Mouse (Mus musculus) neural tube, embryonic 12.5 days (tissue): ENCODE measurements around the gene Defb26. TPM values are rescaled to one million over a fixed set of nuclear protein-coding genes. Genes with fewer than 3 reads are reported as not detected.

ENCODE experiments used
- polyA plus RNA-seq: library from polyadenylated mRNA; unstranded; fragments of >200 nt; fragmentation: Nextera tagmentation; extraction: Ambion mirVana; gene quantifications from 2 replicates; pipeline ENCODE4 v1.2.1, GENCODE M21; 2016

Defb26 gene
- polyA plus RNA-seq, 1 experiment from 2014 or later: not detected

Other genes starting within 250 kb of the Defb26 start
- 40.0 and 40.4 TPM in 2 replicates for gene Tbc1d20, start 217.9 kb downstream of the Defb26 start, polyA plus RNA-seq
- gene Rbck1, start 179.0 kb downstream of the Defb26 start, polyA plus RNA-seq: 87.0 and 90.6 TPM in 2 replicates
- 2.3 and 2.4 TPM in 2 replicates for gene Trib3, start 167.7 kb downstream of the Defb26 start, polyA plus RNA-seq
- 14.7 and 16.5 TPM in 2 replicates for gene Nrsn2, start 135.1 kb downstream of the Defb26 start, polyA plus RNA-seq
- gene Sox12, start 113.6 kb downstream of the Defb26 start, polyA plus RNA-seq: 18.5 and 18.9 TPM in 2 replicates
- 47.9 and 49.8 TPM in 2 replicates for gene Zcchc3, start 96.7 kb downstream of the Defb26 start, polyA plus RNA-seq
- 0.53 and 0.61 TPM in 2 replicates for gene 6820408C15Rik, start 96.1 kb downstream of the Defb26 start, polyA plus RNA-seq
- not detected in 2 replicates for gene Defb23, start 47.1 kb downstream of the Defb26 start, polyA plus RNA-seq
- gene Defb20, start 34.6 kb downstream of the Defb26 start, polyA plus RNA-seq: not detected in 2 replicates
- gene Defb22, start 21.6 kb downstream of the Defb26 start, polyA plus RNA-seq: not detected in 2 replicates
- gene Defb28, start 6.6 kb upstream of the Defb26 start, polyA plus RNA-seq: not detected in 2 replicates
- gene Defb29, start 28.4 kb upstream of the Defb26 start, polyA plus RNA-seq: not detected in 2 replicates
- gene Gm17416, start 57.6 kb upstream of the Defb26 start, polyA plus RNA-seq: not detected in 2 replicates
- not detected in 2 replicates for gene Defb21, start 61.1 kb upstream of the Defb26 start, polyA plus RNA-seq
- not detected in 2 replicates for gene Defb19, start 68.6 kb upstream of the Defb26 start, polyA plus RNA-seq
- gene Defb45, start 87.7 kb upstream of the Defb26 start, polyA plus RNA-seq: not detected in 2 replicates
- gene Defb36, start 92.6 kb upstream of the Defb26 start, polyA plus RNA-seq: not detected in 2 replicates
- gene Defb25, start 111.4 kb upstream of the Defb26 start, polyA plus RNA-seq: not detected in 2 replicates
- gene Rem1, start 115.3 kb upstream of the Defb26 start, polyA plus RNA-seq: 0.23 and 0.30 TPM in 2 replicates
- gene H13, start 157.8 kb upstream of the Defb26 start, polyA plus RNA-seq: 141 and 145 TPM in 2 replicates
- 42.8 and 47.7 TPM in 2 replicates for gene Mcts2, start 175.3 kb upstream of the Defb26 start, polyA plus RNA-seq
- gene Id1, start 224.6 kb upstream of the Defb26 start, polyA plus RNA-seq: 103 and 107 TPM in 2 replicates
- 3.7 and 4.4 TPM in 2 replicates for gene Cox4i2, start 242.5 kb upstream of the Defb26 start, polyA plus RNA-seq